Mouse (Mus musculus): ENCODE measurements around the gene Gm10272. TPM values are rescaled to one million over a fixed set of nuclear protein-coding genes. Genes with fewer than 3 reads are reported as not detected.

Gm10272 gene
- not detected in 2 replicates for polyA plus RNA-seq (2015; fragmentation: Nextera tagmentation; extraction: Ambion mirVana)

GRCm38 (mm10) chr10:77706326-77706725 lies at the start of gene Gm10272:
Gene Gm10272, plus strand, starts transcription at chr10:77706626.
- Histone ChIP-seq H3K36me3 (no peaks in the 10 kb centered on the region), H3K27ac (replicated peaks) (no peak within 1 kb of the TSS), H3K9me3 (no peaks in the 10 kb centered on the region), H3K4me2 (replicated peaks) (no peak within 1 kb of the TSS), H3K9ac (replicated peaks) (no peak within 1 kb of the TSS), H3K27me3 (no peaks in the 10 kb centered on the region), H3K4me1 (no peaks in the 10 kb centered on the region), H3K4me3 (no peak within 1 kb of the TSS)
- WGBS = 100% methylated on average over 1 of the region's 1 CpGs
- no peak for ATAC-seq (replicated peaks)

DNA sequence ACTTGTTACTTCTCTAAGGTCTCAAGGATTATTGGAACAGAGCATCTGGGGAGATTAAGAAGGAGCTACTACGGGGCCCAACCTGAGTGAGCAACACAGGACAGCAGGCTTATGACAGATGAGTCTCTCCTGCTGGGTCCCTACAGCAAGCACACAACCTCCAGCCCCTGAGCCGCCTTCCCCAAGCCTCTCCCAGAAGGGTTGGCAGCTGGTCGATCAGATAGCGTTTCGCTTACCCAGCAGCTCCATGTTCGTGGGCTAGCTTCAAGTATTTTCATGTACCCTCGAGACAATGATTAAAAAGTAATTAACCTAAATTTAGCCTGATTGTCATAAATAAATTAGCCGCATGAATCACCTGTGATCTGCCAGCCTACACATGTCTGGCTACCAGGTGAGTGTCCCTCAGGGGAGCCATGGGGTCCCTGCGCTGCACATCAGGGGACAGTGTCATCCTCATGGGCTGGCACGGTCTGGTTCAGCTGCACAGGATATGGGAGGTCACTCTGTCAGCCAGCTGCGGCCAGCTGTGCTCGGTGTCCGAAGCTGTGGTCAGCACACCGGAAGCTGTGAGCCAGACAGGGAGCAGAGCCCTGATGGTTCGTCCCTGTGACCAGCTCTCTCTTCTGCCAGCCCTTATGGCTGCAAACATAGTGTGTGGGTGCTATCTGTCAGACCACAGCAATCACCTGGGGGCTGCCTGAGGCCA lies 48.0 kb upstream of the Gm10272 start:
- H3K27me3 ChIP-seq = no peaks in the 10 kb centered on the region
- 79% methylated on average over 15 of the region's 15 CpGs for WGBS

DNA sequence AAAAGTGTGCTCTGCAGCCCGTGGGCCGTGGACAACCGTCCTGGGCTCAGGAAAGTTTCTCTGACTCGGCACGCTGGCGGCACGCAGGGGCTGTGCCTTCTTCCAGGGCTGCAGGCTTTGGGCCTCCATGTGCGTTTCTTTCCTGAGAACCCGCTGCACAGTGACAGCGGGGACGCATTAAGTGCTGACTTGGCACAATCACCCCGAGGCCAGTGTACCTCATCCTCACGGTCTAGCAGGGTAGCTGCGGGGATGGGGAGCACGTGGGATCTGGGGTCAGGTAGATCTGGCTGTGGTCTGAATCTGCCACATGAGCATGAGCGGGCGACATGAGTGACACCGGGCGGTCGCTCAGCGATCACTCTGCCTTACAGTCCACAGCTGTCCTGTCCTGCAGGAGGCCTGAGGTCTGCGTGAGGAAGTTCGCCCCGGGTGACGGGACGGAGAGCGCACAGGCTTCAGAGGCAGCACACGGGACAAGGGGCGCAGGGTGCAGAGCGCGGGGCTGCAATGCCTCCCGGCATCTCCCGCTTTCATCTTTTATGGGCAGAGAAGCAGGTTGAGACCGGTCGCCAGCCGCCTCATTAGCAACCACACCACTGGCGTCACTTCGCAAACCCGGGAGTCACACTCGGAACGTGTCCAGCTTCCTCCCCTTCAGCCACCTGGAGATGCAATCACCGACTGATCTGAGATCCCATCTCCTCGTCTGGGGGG lies 42.3 kb upstream of the Gm10272 start:
- ATAC-seq (replicated peaks) = no peak
- Histone ChIP-seq H3K4me3 (no peak overlapping the region), H3K27ac (replicated peaks) (no peak overlapping the region), H3K9ac (replicated peaks) (no peak overlapping the region), H3K27me3 (no peaks in the 10 kb centered on the region), H3K36me3 (no peaks in the 10 kb centered on the region), H3K4me1 (no peaks in the 10 kb centered on the region), H3K4me2 (replicated peaks) (no peak overlapping the region), H3K9me3 (no peaks in the 10 kb centered on the region)
- 59% methylated on average over 43 of the region's 43 CpGs for WGBS

More for the DNA sequence above, 48.0 kb upstream of the Gm10272 start:
- Histone ChIP-seq H3K27ac (replicated peaks) (no peak overlapping the region), H3K36me3 (no peaks in the 10 kb centered on the region), H3K4me1 (no peaks in the 10 kb centered on the region), H3K9ac (replicated peaks) (no peak overlapping the region), H3K4me2 (replicated peaks) (no peak overlapping the region), H3K4me3 (no peak overlapping the region), H3K9me3 (no peaks in the 10 kb centered on the region)
- no peak for ATAC-seq (replicated peaks)

GRCm38 (mm10) chr10:77666342-77666741 lies 40.1 kb upstream of the Gm10272 start:
- WGBS = 69% methylated on average over 8 of the region's 8 CpGs
- ATAC-seq (replicated peaks) = no peak

DNA sequence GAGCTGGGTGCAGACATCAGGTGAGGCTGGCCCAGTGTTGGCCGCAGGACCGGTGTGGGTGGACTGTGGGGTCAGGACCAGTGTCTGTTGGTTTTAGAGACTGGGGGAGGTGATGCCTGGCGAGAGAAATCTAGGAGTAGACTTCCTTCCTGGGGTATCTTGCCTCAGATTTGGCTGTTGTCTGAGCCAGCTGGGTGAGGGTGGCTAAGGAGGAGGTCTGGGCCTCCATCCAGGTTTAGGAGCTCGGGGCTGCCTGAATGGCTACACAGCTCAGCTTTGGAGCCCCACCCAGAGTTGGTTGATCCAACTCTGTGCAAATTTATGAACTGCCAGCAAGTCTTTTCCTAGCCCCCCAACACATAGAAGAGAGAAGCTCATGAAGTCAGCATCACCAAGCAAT lies 39.0 kb upstream of the Gm10272 start:
- H3K9me3 ChIP-seq = no peaks in the 10 kb centered on the region
- ATAC-seq (replicated peaks) = no peak
- H3K27ac ChIP-seq (replicated peaks) = no peak overlapping the region
- H3K27me3 ChIP-seq = no peaks in the 10 kb centered on the region
- H3K4me1 ChIP-seq = no peaks in the 10 kb centered on the region
- no peak overlapping the region for H3K4me3 ChIP-seq
- no peaks in the 10 kb centered on the region for H3K36me3 ChIP-seq
- H3K9ac ChIP-seq (replicated peaks) = no peak overlapping the region
- WGBS = 69% methylated on average over 4 of the region's 4 CpGs
- H3K4me2 ChIP-seq (replicated peaks) = no peak overlapping the region

More at GRCm38 (mm10) chr10:77666342-77666741, 40.1 kb upstream of the Gm10272 start:
- no peak overlapping the region for H3K9ac ChIP-seq (replicated peaks)
- H3K4me1 ChIP-seq = no peaks in the 10 kb centered on the region
- no peaks in the 10 kb centered on the region for H3K9me3 ChIP-seq
- no peak overlapping the region for H3K27ac ChIP-seq (replicated peaks)
- no peak overlapping the region for H3K4me2 ChIP-seq (replicated peaks)
- no peaks in the 10 kb centered on the region for H3K36me3 ChIP-seq
- no peaks in the 10 kb centered on the region for H3K27me3 ChIP-seq
- H3K4me3 ChIP-seq = no peak overlapping the region

DNA sequence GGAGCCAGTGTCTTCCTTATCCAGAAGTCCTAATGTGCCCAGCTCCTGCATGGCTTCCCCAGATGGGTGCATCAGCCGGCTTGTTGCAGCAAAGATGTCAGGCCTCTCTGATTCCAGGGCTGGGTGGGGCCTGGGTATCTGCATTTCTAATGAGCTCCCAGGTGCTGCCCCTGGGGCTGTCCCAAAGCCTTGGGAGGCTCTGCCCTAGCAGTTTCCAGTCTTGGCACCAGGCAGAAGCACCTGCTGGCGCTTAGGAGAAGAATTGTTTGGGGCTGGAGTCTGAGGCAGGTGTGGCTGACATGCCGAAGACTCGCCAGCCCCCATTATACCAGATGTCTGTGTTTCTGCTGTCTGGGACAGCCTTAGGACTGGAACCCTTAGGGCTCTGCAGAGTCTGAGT lies 35.7 kb upstream of the Gm10272 start:
- ATAC-seq (replicated peaks) = no peak
- 81% methylated on average over 4 of the region's 4 CpGs for WGBS
- no peaks in the 10 kb centered on the region for H3K36me3 ChIP-seq

DNA sequence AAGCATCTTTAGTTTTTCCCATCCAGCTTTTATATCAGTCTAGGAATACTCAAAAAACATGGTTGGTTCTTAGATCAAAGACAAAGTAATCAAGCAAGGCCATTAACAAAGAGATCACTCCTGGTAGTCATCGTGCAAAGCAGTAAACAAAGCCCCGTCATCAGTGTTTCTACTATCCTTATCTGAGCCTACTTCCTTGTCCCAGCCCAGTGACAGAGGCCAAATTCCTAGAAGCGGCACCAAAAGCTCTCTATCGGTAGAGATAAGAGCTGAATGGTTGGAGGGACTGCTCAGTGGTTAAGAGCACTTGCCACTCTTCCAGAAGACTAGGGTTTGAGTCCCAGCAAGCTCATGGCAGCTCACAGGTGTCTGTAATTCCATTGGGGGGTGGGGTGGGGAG lies 34.9 kb upstream of the Gm10272 start:
- H3K4me3 ChIP-seq = no peak overlapping the region
- H3K4me1 ChIP-seq = no peaks in the 10 kb centered on the region
- H3K36me3 ChIP-seq = no peaks in the 10 kb centered on the region
- ATAC-seq (replicated peaks) = no peak
- no peak overlapping the region for H3K9ac ChIP-seq (replicated peaks)
- no peak overlapping the region for H3K27ac ChIP-seq (replicated peaks)
- WGBS = 88% methylated on average over 4 of the region's 4 CpGs
- H3K9me3 ChIP-seq = no peaks in the 10 kb centered on the region
- H3K27me3 ChIP-seq = no peaks in the 10 kb centered on the region
- H3K4me2 ChIP-seq (replicated peaks) = no peak overlapping the region

More for the DNA sequence above, 35.7 kb upstream of the Gm10272 start:
- H3K9me3 ChIP-seq = no peaks in the 10 kb centered on the region
- H3K4me3 ChIP-seq = no peak overlapping the region
- no peak overlapping the region for H3K9ac ChIP-seq (replicated peaks)
- no peaks in the 10 kb centered on the region for H3K4me1 ChIP-seq
- H3K4me2 ChIP-seq (replicated peaks) = no peak overlapping the region
- H3K27me3 ChIP-seq = no peaks in the 10 kb centered on the region
- no peak overlapping the region for H3K27ac ChIP-seq (replicated peaks)

- Histone ChIP-seq H3K27ac (replicated peaks) (no peak overlapping the region), H3K36me3 (no peaks in the 10 kb centered on the region), H3K9ac (replicated peaks) (no peak overlapping the region), H3K9me3 (no peaks in the 10 kb centered on the region), H3K4me2 (replicated peaks) (no peak overlapping the region), H3K4me3 (no peak overlapping the region), H3K27me3 (peaks cover 16% of the 10 kb centered on the region), H3K4me1 (peaks cover 13% of the 10 kb centered on the region)
- whole genome bisulfite sequencing = 57% methylated on average over 13 of the region's 13 CpGs
- no peak for ATAC-seq (replicated peaks)
Measured at GRCm38 (mm10) chr10:77673765-77674164, 32.7 kb upstream of the Gm10272 start.

DNA sequence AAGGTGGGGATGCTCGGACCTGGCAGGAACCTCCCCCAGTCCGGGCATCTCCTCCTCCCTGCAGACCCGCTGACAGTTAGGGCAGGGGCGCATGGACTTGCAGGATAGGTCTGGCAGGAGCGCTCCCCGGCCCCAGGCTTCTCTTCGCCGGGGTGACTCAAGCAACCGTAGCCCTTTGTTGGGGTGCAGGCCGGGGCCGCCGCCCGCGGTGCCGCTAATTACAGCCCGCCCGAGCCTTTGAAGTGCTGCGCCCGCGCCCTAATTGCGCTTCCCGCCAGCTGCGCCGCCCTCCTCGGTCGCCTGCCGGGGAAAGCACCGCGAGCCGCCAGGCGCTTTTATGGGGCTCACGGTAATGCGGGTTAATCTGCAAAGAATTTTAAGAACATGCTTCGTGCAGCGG lies 28.9 kb upstream of the Gm10272 start:
- ATAC-seq (replicated peaks) = no peak
- H3K27me3 ChIP-seq = peaks cover 16% of the 10 kb centered on the region
- H3K4me2 ChIP-seq (replicated peaks) = peak overlapping the region; percentile 56

DNA sequence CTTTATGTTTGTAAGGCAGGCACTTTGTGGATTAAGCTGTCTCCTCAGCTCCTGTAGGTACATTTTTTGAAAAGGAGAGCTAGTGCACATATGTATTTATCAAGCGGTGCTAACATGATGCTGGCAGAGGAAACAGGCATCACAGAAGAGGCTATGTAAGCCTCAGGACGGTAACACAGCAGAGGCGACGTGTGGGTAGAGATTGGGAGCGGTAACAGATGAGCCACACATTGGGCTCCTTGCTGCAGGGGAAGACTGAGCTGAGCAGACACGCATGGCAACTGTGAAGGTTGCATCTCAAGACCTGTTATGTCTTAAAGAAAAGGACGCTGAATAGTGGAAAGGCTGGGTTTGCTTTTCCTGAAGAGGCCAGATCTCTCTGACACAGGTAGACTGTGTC lies 23.4 kb upstream of the Gm10272 start:
- 78% methylated on average over 7 of the region's 7 CpGs for WGBS
- Histone ChIP-seq H3K9ac (replicated peaks) (no peak overlapping the region), H3K4me3 (no peak overlapping the region), H3K27me3 (peaks cover 30% of the 10 kb centered on the region), H3K9me3 (no peaks in the 10 kb centered on the region), H3K4me2 (replicated peaks) (no peak overlapping the region), H3K4me1 (peaks cover 3% of the 10 kb centered on the region), H3K36me3 (no peaks in the 10 kb centered on the region), H3K27ac (replicated peaks) (no peak overlapping the region)
- no peak for ATAC-seq (replicated peaks)

More for the DNA sequence above, 28.9 kb upstream of the Gm10272 start:
- no peaks in the 10 kb centered on the region for H3K36me3 ChIP-seq
- peak overlapping the region; percentile 7; the same call in 1 of the 2 replicates for H3K9ac ChIP-seq (replicated peaks)
- no peak overlapping the region for H3K27ac ChIP-seq (replicated peaks)
- peak overlapping the region; percentile 32 for H3K4me3 ChIP-seq
- under 1% methylated on average over 35 of the region's 35 CpGs for WGBS
- H3K9me3 ChIP-seq = no peaks in the 10 kb centered on the region
- peaks cover 13% of the 10 kb centered on the region for H3K4me1 ChIP-seq

GRCm38 (mm10) chr10:77684181-77684580 lies 22.2 kb upstream of the Gm10272 start:
- no peaks in the 10 kb centered on the region for H3K4me1 ChIP-seq
- no peak overlapping the region for H3K27ac ChIP-seq (replicated peaks)
- 42% methylated on average over 8 of the region's 8 CpGs for WGBS
- ATAC-seq (replicated peaks) = no peak
- no peak overlapping the region for H3K9ac ChIP-seq (replicated peaks)
- H3K4me2 ChIP-seq (replicated peaks) = no peak overlapping the region
- H3K9me3 ChIP-seq = no peaks in the 10 kb centered on the region
- H3K27me3 ChIP-seq = peaks cover 24% of the 10 kb centered on the region; the same call in 1 of the 2 replicates
- no peak overlapping the region for H3K4me3 ChIP-seq
- H3K36me3 ChIP-seq = no peaks in the 10 kb centered on the region

DNA sequence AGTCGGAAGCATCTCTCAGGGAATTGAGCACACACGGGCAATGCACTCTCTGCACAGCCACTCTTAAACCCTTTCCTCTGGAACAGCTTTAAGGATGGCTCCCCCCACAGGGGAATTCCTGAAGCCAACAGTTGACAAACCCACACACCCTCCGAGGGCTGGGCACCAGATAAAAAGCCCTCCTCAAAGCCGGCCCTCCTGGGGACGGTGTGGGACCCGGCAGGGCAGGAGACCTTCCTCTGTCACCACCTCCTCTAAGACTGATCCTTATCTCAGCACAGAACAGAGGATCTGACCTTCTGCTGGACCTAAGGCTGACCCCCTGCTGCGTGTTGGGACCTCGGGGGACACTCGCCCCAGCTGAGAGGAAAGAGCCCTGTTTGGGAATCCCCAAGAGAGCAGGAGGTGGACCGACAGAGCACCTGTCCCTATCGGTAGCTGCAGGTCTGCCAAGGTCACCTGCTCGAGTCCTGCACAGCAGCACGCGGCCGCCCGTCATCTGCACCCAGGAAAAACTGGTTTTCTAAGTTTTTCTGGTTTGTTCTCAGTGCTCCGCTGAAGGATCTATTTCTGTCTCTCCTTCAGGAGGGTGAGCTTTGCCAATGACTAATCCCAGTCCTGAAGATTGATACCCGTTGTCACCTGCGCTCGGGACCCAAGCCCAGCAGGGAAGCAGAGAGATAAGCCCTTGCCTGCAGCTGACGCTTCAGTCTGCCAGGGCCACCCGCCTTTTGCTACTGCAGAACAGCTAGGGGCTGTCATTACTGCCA lies 20.3 kb upstream of the Gm10272 start, which contains the start of gene Tspear:
Gene Tspear, plus strand, starts transcription at position 675 of the 770 bp plus-strand sequence.
- no peaks in the 10 kb centered on the region for H3K9me3 ChIP-seq
- H3K27me3 ChIP-seq = peaks cover 24% of the 10 kb centered on the region; the same call in 1 of the 2 replicates
- no peak within 1 kb of the TSS for H3K4me3 ChIP-seq
- no peaks in the 10 kb centered on the region for H3K36me3 ChIP-seq
- no peak within 1 kb of the TSS for H3K9ac ChIP-seq (replicated peaks)
- no peaks in the 10 kb centered on the region for H3K4me1 ChIP-seq
- ATAC-seq (replicated peaks) = no peak
- 11% methylated on average over 22 of the region's 22 CpGs for WGBS
- no peak within 1 kb of the TSS for H3K27ac ChIP-seq (replicated peaks)
- no peak within 1 kb of the TSS for H3K4me2 ChIP-seq (replicated peaks)
